Mouse (Mus musculus): ENCODE measurements around the gene Kcnc2.

The Kcnc2 gene

GRCm38 (mm10) chr10:112397194-112397593 lies 126.3 kb downstream of the Kcnc2 start:
- no peak for DNase-seq

GRCm38 (mm10) chr10:112400591-112401404 lies 129.9 kb downstream of the Kcnc2 start:
- DNase-seq: no peak

GRCm38 (mm10) chr10:112409525-112409924 lies 138.6 kb downstream of the Kcnc2 start:
- DNase-seq: no peak

GRCm38 (mm10) chr10:112423327-112423726 lies 152.4 kb downstream of the Kcnc2 start:
- DNase-seq: no peak

GRCm38 (mm10) chr10:112436950-112437349 lies 166.0 kb downstream of the Kcnc2 start:
- DNase-seq: no peak

GRCm38 (mm10) chr10:112444640-112445039 lies 173.7 kb downstream of the Kcnc2 start:
- no peak for DNase-seq

GRCm38 (mm10) chr10:112450910-112451309 lies 180.0 kb downstream of the Kcnc2 start:
- no peak for DNase-seq

GRCm38 (mm10) chr10:112468689-112469384 lies 197.9 kb downstream of the Kcnc2 start:
- DNase-seq: no peak

GRCm38 (mm10) chr10:112474122-112474810 lies 203.3 kb downstream of the Kcnc2 start:
- DNase-seq: no peak

- no peak for DNase-seq
Observed at GRCm38 (mm10) chr10:112481461-112481860, 210.5 kb downstream of the Kcnc2 start.

GRCm38 (mm10) chr10:112481921-112482607 lies 211.1 kb downstream of the Kcnc2 start:
- DNase-seq: no peak

- DNase-seq: no peak
Observed at GRCm38 (mm10) chr10:112484387-112485105, 213.6 kb downstream of the Kcnc2 start.

GRCm38 (mm10) chr10:112485819-112486218 lies 214.9 kb downstream of the Kcnc2 start:
- no peak for DNase-seq

GRCm38 (mm10) chr10:112488751-112489150 lies 217.8 kb downstream of the Kcnc2 start:
- DNase-seq: no peak

Measured in B cell, adult 2 months (primary cell).